Mouse (Mus musculus): ENCODE measurements around the gene Trio. TPM values are rescaled to one million over a fixed set of nuclear protein-coding genes. Genes with fewer than 3 reads are reported as not detected.

Gene Trio
- polyA plus RNA-seq, 1 experiment, result 49.9 TPM

DNA sequence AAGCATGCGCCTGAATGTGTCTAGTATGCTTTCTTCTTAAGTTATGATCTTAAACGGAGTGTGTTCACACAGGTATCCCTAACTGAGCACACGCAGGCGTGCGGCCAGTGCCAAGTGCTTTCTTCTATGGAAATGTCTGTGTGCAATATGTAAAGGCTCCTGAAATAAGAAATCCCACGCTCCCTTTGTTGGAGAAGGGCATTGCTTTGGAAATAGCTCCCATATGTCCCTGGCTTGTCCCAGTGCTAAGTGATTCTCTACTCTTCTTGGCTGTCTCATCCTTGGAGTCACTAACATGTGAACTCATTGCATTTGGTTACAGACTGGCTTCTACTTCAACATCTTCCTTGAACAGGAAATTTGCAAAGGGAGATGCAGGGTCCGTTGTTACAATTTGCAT lies 340.8 kb downstream of the Trio start:
- peaks cover 21% of the 10 kb centered on the region for H3K4me1 ChIP-seq (ENCODE audit: control insufficient read depth, insufficient read depth, low read length)
- H3K4me3 ChIP-seq (ENCODE audit: insufficient read depth, low read length), result no peak overlapping the region
- no peak overlapping the region for H3K27ac ChIP-seq (ENCODE audit: insufficient read depth, low read depth, low read length)
- no peak for TF ChIP-seq POLR2A (IDR thresholded peaks at IDR 0.05; ENCODE audit: borderline replicate concordance, low read depth, low read length)

DNA sequence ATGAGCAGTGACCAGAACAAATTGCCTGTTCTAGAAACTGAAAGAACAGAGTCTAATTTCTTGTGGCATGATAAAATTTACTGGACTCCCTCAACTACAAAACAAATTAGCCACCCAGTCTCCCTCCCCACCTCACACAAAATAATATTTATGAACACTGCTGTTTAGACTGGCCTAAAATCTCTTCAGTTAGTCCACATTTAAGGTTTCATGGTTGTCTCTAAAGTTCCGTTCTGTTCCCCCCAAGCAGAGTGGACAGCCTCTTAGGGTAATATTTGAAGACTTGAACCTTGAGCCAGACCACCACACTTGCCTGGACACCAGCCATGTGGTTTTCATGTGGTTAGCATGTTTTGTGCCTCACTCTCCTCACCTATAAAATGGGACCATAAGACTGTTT lies 342.4 kb downstream of the Trio start:
- peaks cover 29% of the 10 kb centered on the region for H3K4me1 ChIP-seq (ENCODE audit: control insufficient read depth, insufficient read depth, low read length)
- H3K4me3 ChIP-seq (ENCODE audit: insufficient read depth, low read length), result no peak overlapping the region
- no peak for TF ChIP-seq CTCF (IDR thresholded peaks at IDR 0.05; ENCODE audit: low read depth, low read length)
- TF ChIP-seq POLR2A (IDR thresholded peaks at IDR 0.05; ENCODE audit: borderline replicate concordance, low read depth, low read length), result no peak
- H3K27ac ChIP-seq (ENCODE audit: insufficient read depth, low read depth, low read length), result no peak overlapping the region

DNA sequence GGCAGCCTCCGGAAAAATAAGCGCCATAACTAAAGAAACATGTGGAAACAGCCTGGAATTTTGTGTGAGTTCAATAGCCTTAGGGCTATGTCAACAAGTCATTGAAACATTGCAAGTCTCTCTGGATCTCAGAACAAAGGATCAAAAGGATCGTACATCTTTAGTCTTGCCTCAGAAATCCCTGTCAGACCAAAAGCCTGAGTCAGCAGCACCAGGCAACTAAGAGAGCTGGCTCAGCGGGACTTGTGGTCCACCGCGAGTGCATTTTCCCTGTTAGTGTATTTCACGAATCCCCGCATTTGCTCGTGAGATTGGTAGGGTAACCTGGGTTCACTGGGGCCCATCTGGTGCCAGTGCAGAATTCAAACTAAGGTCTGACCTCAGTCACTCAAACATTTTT lies 343.0 kb downstream of the Trio start:
- TF ChIP-seq POLR2A (IDR thresholded peaks at IDR 0.05; ENCODE audit: borderline replicate concordance, low read depth, low read length), result no peak
- TF ChIP-seq CTCF (IDR thresholded peaks at IDR 0.05; ENCODE audit: low read depth, low read length), result no peak
- no peak overlapping the region for H3K4me3 ChIP-seq (ENCODE audit: insufficient read depth, low read length)
- peaks cover 28% of the 10 kb centered on the region for H3K4me1 ChIP-seq (ENCODE audit: control insufficient read depth, insufficient read depth, low read length)
- H3K27ac ChIP-seq (ENCODE audit: insufficient read depth, low read depth, low read length), result peak overlapping the region; percentile 20

DNA sequence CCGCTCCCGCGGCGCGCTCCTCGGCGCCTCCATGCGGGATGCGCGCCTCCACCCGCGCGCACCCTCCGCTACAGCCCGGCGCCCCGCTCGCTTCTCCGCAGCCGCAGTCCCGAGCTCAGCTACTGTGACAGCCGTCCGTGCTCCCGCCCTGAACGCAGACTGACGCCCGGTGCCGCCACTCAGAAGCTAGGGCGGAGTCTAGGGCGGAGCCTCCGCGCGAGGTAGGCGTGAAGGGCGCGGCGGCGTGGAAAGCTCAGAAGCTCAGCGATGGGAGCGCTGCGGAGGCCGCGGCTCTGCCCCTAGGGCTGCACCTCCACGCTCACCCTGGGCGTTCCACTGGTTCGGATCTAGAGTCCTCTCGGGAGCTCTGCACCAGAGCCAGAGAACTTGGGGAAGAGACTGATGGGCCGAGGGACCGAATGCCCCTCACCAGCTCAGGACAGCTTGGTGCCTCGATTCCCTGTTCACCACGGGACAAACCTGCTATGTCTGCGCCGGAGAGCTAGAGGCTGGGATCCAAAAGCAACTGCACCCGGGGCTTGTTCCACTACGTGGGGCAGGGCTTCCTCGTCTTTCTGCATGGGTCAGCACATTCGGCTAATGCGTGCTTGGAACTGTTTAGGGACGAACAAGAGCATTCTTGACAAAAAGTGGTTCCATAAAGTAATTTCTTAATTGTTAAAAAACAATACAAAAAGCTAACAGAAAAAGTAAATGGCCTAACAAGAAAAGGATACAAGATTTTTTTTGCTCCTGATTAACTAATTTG lies 344.0 kb downstream of the Trio start, which contains the start of gene Otulinl:
TSS of gene Otulinl (minus strand) at position 161 of the 769 bp plus-strand sequence.
- TF ChIP-seq CTCF (IDR thresholded peaks at IDR 0.05; ENCODE audit: low read depth, low read length), result no peak
- 0 out of 2 replicates have a peak, but pooled peaks have one; percentile 22 for TF ChIP-seq POLR2A (IDR thresholded peaks at IDR 0.05; ENCODE audit: borderline replicate concordance, low read depth, low read length)
- H3K27ac ChIP-seq (ENCODE audit: insufficient read depth, low read depth, low read length), result peak within 1 kb of the TSS; percentile 81
- H3K4me1 ChIP-seq (ENCODE audit: control insufficient read depth, insufficient read depth, low read length), result peaks cover 33% of the 10 kb centered on the region
- H3K4me3 ChIP-seq (ENCODE audit: insufficient read depth, low read length), result peak within 1 kb of the TSS; percentile 73

DNA sequence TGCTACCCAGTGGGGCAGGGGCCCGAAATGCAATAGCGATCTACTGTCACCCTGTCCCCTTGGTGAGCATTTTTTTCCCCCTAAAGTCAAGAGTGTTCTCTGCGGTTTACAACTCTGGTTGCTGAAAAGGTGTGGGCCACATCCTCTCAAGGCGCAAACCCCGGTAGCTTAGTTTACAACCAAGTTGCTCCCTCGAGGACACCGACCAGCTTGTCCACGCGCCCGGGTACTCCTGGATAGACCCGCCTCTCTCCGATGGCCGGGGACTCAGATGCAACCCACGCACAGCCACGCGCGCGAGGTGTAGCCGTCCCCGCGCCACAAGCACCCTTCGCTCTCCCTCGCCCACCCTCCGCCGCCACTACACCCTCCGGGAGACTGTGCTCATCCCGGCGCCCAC lies 344.7 kb downstream of the Trio start:
- Histone ChIP-seq H3K4me1 (ENCODE audit: control insufficient read depth, insufficient read depth, low read length) (peaks cover 38% of the 10 kb centered on the region), H3K4me3 (ENCODE audit: insufficient read depth, low read length) (peak overlapping the region; percentile 73), H3K27ac (ENCODE audit: insufficient read depth, low read depth, low read length) (peak overlapping the region; percentile 56)
- TF ChIP-seq CTCF (IDR thresholded peaks at IDR 0.05; ENCODE audit: low read depth, low read length), result no peak
- no peak for TF ChIP-seq POLR2A (IDR thresholded peaks at IDR 0.05; ENCODE audit: borderline replicate concordance, low read depth, low read length)

Other genes with a start within 250 kb of the Trio start
- gene Dnah5, start 177.9 kb upstream of the Trio start, polyA plus RNA-seq (2012; ENCODE audit: insufficient read depth, insufficient read length, missing spikeins), result not detected in 2 replicates